Mouse (Mus musculus): ENCODE data around the gene Tmem86b. TPM values are rescaled to one million over a fixed set of nuclear protein-coding genes. Genes with fewer than 3 reads are reported as not detected.
A peak's percentile ranks its signal among the peaks of the same experiment; 100 is the strongest.

The Tmem86b gene
- polyA plus RNA-seq, 1 experiment from 2014 or later = 3.3 TPM

GRCm38 (mm10) chr7:4641956-4642355 is 10.7 kb upstream of the Tmem86b start:
- no peak overlapping the region for H3K4me3 ChIP-seq (ENCODE audit: low read depth, low read length)
- no peaks in the 10 kb centered on the region for H3K27me3 ChIP-seq (ENCODE audit: control insufficient read depth, insufficient read depth, low read length)
- H3K27ac ChIP-seq (ENCODE audit: low read depth, low read length) = no peak overlapping the region
- no peaks in the 10 kb centered on the region for H3K9me3 ChIP-seq (ENCODE audit: control insufficient read depth, low read length)
- ATAC-seq (ENCODE audit: low FRiP score) (no peak), DNase-seq (ENCODE audit: low spot score) (no peak)
- peaks cover 14% of the 10 kb centered on the region; the same call in 1 of the 2 replicates for H3K36me3 ChIP-seq (ENCODE audit: control insufficient read depth, insufficient read depth, low read length)
- 88% methylated on average over 7 of the region's 7 CpGs for WGBS
- no peak overlapping the region for H3K9ac ChIP-seq (ENCODE audit: low read depth, low read length)
- H3K4me1 ChIP-seq (replicated peaks; ENCODE audit: control insufficient read depth, insufficient read depth, low read length) = no peaks in the 10 kb centered on the region
- H3K4me2 ChIP-seq (replicated peaks; ENCODE audit: low read depth, low read length) = no peak overlapping the region

- peaks cover 11% of the 10 kb centered on the region; the same call in 1 of the 2 replicates for H3K36me3 ChIP-seq (ENCODE audit: control insufficient read depth, insufficient read depth, low read length)
These were observed 9.9 kb upstream of the Tmem86b start for GRCm38 (mm10) chr7:4641155-4641554.

GRCm38 (mm10) chr7:4636179-4636578 is 5.0 kb upstream of the Tmem86b start:
- WGBS = 90% methylated on average over 4 of the region's 4 CpGs

More at GRCm38 (mm10) chr7:4641155-4641554, 9.9 kb upstream of the Tmem86b start:
- H3K9me3 ChIP-seq (ENCODE audit: control insufficient read depth, low read length) = no peaks in the 10 kb centered on the region
- H3K4me2 ChIP-seq (replicated peaks; ENCODE audit: low read depth, low read length) = no peak overlapping the region
- ATAC-seq (ENCODE audit: low FRiP score) = no peak
- H3K27ac ChIP-seq (ENCODE audit: low read depth, low read length) = no peak overlapping the region
- 86% methylated on average over 11 of the region's 11 CpGs for WGBS
- H3K27me3 ChIP-seq (ENCODE audit: control insufficient read depth, insufficient read depth, low read length) = no peaks in the 10 kb centered on the region
- H3K4me1 ChIP-seq (replicated peaks; ENCODE audit: control insufficient read depth, insufficient read depth, low read length) = no peaks in the 10 kb centered on the region
- no peak for DNase-seq (ENCODE audit: low spot score)
- no peak overlapping the region for H3K4me3 ChIP-seq (ENCODE audit: low read depth, low read length)
- no peak overlapping the region for H3K9ac ChIP-seq (ENCODE audit: low read depth, low read length)

GRCm38 (mm10) chr7:4630198-4630597 is 1.0 kb downstream of the Tmem86b start:
- Histone ChIP-seq H3K36me3 (ENCODE audit: control insufficient read depth, insufficient read depth, low read length) (peaks cover 12% of the 10 kb centered on the region; the same call in 1 of the 2 replicates), H3K9me3 (ENCODE audit: control insufficient read depth, low read length) (no peaks in the 10 kb centered on the region), H3K27me3 (ENCODE audit: control insufficient read depth, insufficient read depth, low read length) (no peaks in the 10 kb centered on the region), H3K4me2 (replicated peaks; ENCODE audit: low read depth, low read length) (no peak overlapping the region), H3K9ac (ENCODE audit: low read depth, low read length) (no peak overlapping the region), H3K27ac (ENCODE audit: low read depth, low read length) (no peak overlapping the region), H3K4me3 (ENCODE audit: low read depth, low read length) (no peak overlapping the region), H3K4me1 (replicated peaks; ENCODE audit: control insufficient read depth, insufficient read depth, low read length) (no peaks in the 10 kb centered on the region)
- WGBS = 71% methylated on average over 1 of the region's 1 CpGs
- ATAC-seq (ENCODE audit: low FRiP score) (no peak), DNase-seq (ENCODE audit: low spot score) (no peak)

More at GRCm38 (mm10) chr7:4636179-4636578, 5.0 kb upstream of the Tmem86b start:
- H3K4me2 ChIP-seq (replicated peaks; ENCODE audit: low read depth, low read length) = no peak overlapping the region
- peaks cover 20% of the 10 kb centered on the region for H3K36me3 ChIP-seq (ENCODE audit: control insufficient read depth, insufficient read depth, low read length)
- no peaks in the 10 kb centered on the region for H3K27me3 ChIP-seq (ENCODE audit: control insufficient read depth, insufficient read depth, low read length)
- no peak for DNase-seq (ENCODE audit: low spot score)
- H3K9ac ChIP-seq (ENCODE audit: low read depth, low read length) = no peak overlapping the region
- no peaks in the 10 kb centered on the region for H3K4me1 ChIP-seq (replicated peaks; ENCODE audit: control insufficient read depth, insufficient read depth, low read length)
- ATAC-seq (ENCODE audit: low FRiP score) = no peak
- H3K9me3 ChIP-seq (ENCODE audit: control insufficient read depth, low read length) = no peaks in the 10 kb centered on the region
- H3K27ac ChIP-seq (ENCODE audit: low read depth, low read length) = no peak overlapping the region
- no peak overlapping the region for H3K4me3 ChIP-seq (ENCODE audit: low read depth, low read length)

GRCm38 (mm10) chr7:4629586-4629985 is 1.6 kb downstream of the Tmem86b start:
- ATAC-seq (ENCODE audit: low FRiP score) = no peak
- Histone ChIP-seq H3K9ac (ENCODE audit: low read depth, low read length) (no peak overlapping the region), H3K27me3 (ENCODE audit: control insufficient read depth, insufficient read depth, low read length) (no peaks in the 10 kb centered on the region), H3K4me3 (ENCODE audit: low read depth, low read length) (no peak overlapping the region), H3K4me2 (replicated peaks; ENCODE audit: low read depth, low read length) (no peak overlapping the region), H3K36me3 (ENCODE audit: control insufficient read depth, insufficient read depth, low read length) (peaks cover 12% of the 10 kb centered on the region; the same call in 1 of the 2 replicates), H3K9me3 (ENCODE audit: control insufficient read depth, low read length) (no peaks in the 10 kb centered on the region), H3K27ac (ENCODE audit: low read depth, low read length) (no peak overlapping the region), H3K4me1 (replicated peaks; ENCODE audit: control insufficient read depth, insufficient read depth, low read length) (no peaks in the 10 kb centered on the region)
- 90% methylated on average over 5 of the region's 5 CpGs for whole genome bisulfite sequencing
- DNase-seq (ENCODE audit: low spot score) = no peak

- no peak overlapping the region for H3K27ac ChIP-seq (ENCODE audit: low read depth, low read length)
- H3K4me1 ChIP-seq (replicated peaks; ENCODE audit: control insufficient read depth, insufficient read depth, low read length) = no peaks in the 10 kb centered on the region
- H3K36me3 ChIP-seq (ENCODE audit: control insufficient read depth, insufficient read depth, low read length) = no peaks in the 10 kb centered on the region
- ATAC-seq (ENCODE audit: low FRiP score) (no peak), DNase-seq (ENCODE audit: low spot score) (no peak)
- no peak overlapping the region for H3K4me3 ChIP-seq (ENCODE audit: low read depth, low read length)
- H3K9me3 ChIP-seq (ENCODE audit: control insufficient read depth, low read length) = no peaks in the 10 kb centered on the region
- no peaks in the 10 kb centered on the region for H3K27me3 ChIP-seq (ENCODE audit: control insufficient read depth, insufficient read depth, low read length)
- no peak overlapping the region for H3K9ac ChIP-seq (ENCODE audit: low read depth, low read length)
- no peak overlapping the region for H3K4me2 ChIP-seq (replicated peaks; ENCODE audit: low read depth, low read length)
- 94% methylated on average over 2 of the region's 2 CpGs for WGBS
These were observed 5.3 kb downstream of the Tmem86b start for GRCm38 (mm10) chr7:4625928-4626327.

GRCm38 (mm10) chr7:4624343-4624742 is 6.9 kb downstream of the Tmem86b start:
- no peak overlapping the region for H3K4me3 ChIP-seq (ENCODE audit: low read depth, low read length)
- no peak for DNase-seq (ENCODE audit: low spot score)
- 51% methylated on average over 1 of the region's 1 CpGs for WGBS
- H3K9me3 ChIP-seq (ENCODE audit: control insufficient read depth, low read length) = no peaks in the 10 kb centered on the region
- no peak overlapping the region for H3K27ac ChIP-seq (ENCODE audit: low read depth, low read length)
- no peak overlapping the region for H3K4me2 ChIP-seq (replicated peaks; ENCODE audit: low read depth, low read length)
- no peaks in the 10 kb centered on the region for H3K27me3 ChIP-seq (ENCODE audit: control insufficient read depth, insufficient read depth, low read length)
- ATAC-seq (ENCODE audit: low FRiP score) = no peak
- H3K36me3 ChIP-seq (ENCODE audit: control insufficient read depth, insufficient read depth, low read length) = no peaks in the 10 kb centered on the region
- H3K9ac ChIP-seq (ENCODE audit: low read depth, low read length) = no peak overlapping the region
- H3K4me1 ChIP-seq (replicated peaks; ENCODE audit: control insufficient read depth, insufficient read depth, low read length) = no peaks in the 10 kb centered on the region

GRCm38 (mm10) chr7:4623544-4624189 is 7.6 kb downstream of the Tmem86b start:
- no peak overlapping the region for H3K4me3 ChIP-seq (ENCODE audit: low read depth, low read length)
- H3K9me3 ChIP-seq (ENCODE audit: control insufficient read depth, low read length) = no peaks in the 10 kb centered on the region
- H3K27me3 ChIP-seq (ENCODE audit: control insufficient read depth, insufficient read depth, low read length) = no peaks in the 10 kb centered on the region
- no peak overlapping the region for H3K27ac ChIP-seq (ENCODE audit: low read depth, low read length)
- no peaks in the 10 kb centered on the region for H3K4me1 ChIP-seq (replicated peaks; ENCODE audit: control insufficient read depth, insufficient read depth, low read length)
- H3K4me2 ChIP-seq (replicated peaks; ENCODE audit: low read depth, low read length) = no peak overlapping the region
- DNase-seq (ENCODE audit: low spot score) (peak; percentile 62), ATAC-seq (ENCODE audit: low FRiP score) (peak; percentile 73; the same call in 1 of the 2 replicates)
- 26% methylated on average over 4 of the region's 4 CpGs for WGBS
- H3K36me3 ChIP-seq (ENCODE audit: control insufficient read depth, insufficient read depth, low read length) = no peaks in the 10 kb centered on the region
- no peak overlapping the region for H3K9ac ChIP-seq (ENCODE audit: low read depth, low read length)

- H3K27me3 ChIP-seq (ENCODE audit: control insufficient read depth, insufficient read depth, low read length) = no peaks in the 10 kb centered on the region
- no peaks in the 10 kb centered on the region for H3K9me3 ChIP-seq (ENCODE audit: control insufficient read depth, low read length)
- DNase-seq (ENCODE audit: low spot score) (peak; percentile 52), ATAC-seq (ENCODE audit: low FRiP score) (no peak)
- no peak overlapping the region for H3K4me3 ChIP-seq (ENCODE audit: low read depth, low read length)
- H3K27ac ChIP-seq (ENCODE audit: low read depth, low read length) = no peak overlapping the region
- H3K4me2 ChIP-seq (replicated peaks; ENCODE audit: low read depth, low read length) = no peak overlapping the region
- no peaks in the 10 kb centered on the region for H3K4me1 ChIP-seq (replicated peaks; ENCODE audit: control insufficient read depth, insufficient read depth, low read length)
- H3K9ac ChIP-seq (ENCODE audit: low read depth, low read length) = no peak overlapping the region
- H3K36me3 ChIP-seq (ENCODE audit: control insufficient read depth, insufficient read depth, low read length) = no peaks in the 10 kb centered on the region
- WGBS = 33% methylated on average over 1 of the region's 1 CpGs
These were observed 11.2 kb downstream of the Tmem86b start for GRCm38 (mm10) chr7:4619979-4620378.

Measured in hindbrain, embryonic 11.5 days (tissue).